Mouse (Mus musculus): ENCODE results near the gene Sox8. TPM values are rescaled to one million over a fixed set of nuclear protein-coding genes. Genes with fewer than 3 reads are reported as not detected.

Sox8 gene
- total and polyA plus RNA-seq, 3 experiments: not detected

GRCm38 (mm10) chr17:25577263-25577662 lies 6.8 kb upstream of the Sox8 start:
- in situ Hi-C loops (cut with MboI; ENCODE audit: low pct_ligation_motif_present, low pct_unique_long_range_greater_than_20kb, low sequenced_read_pairs) (no loop called here), dilution Hi-C loops (cut with MboI; ENCODE audit: extremely low pct_ligation_motif_present, extremely low pct_unique_long_range_greater_than_20kb, low sequenced_read_pairs) (no loop called here)
- H3K27me3 ChIP-seq (replicated peaks): peaks cover 52% of the 10 kb centered on the region
- no peak overlapping the region for H3K9ac ChIP-seq (ENCODE audit: insufficient read depth, low read depth)
- peaks cover 9 to 49% of the 10 kb centered on the region in 2 experiments; a peak in 3 of 4 replicates for H3K4me1 ChIP-seq (ENCODE audit: control insufficient read depth in 1 of 2, insufficient read depth in 2 of 2)
- H3K79me2 ChIP-seq (replicated peaks; ENCODE audit: control insufficient read depth, extremely low read depth, insufficient read depth, poor library complexity, severe bottlenecking): no peaks in the 10 kb centered on the region
- no peak overlapping the region for H3K27ac ChIP-seq (ENCODE audit: insufficient read depth, low read depth)
- no peak for DNase-seq (ENCODE audit: extremely low read depth)
- H3K4me3 ChIP-seq (replicated peaks in 1 of 3; ENCODE audit: low read depth in 2 of 3, low read length in 2 of 3, poor library complexity in 1 of 3): no peak overlapping the region
- no peak overlapping the region for H3K4me2 ChIP-seq (ENCODE audit: insufficient read depth, low read depth, poor library complexity, severe bottlenecking)
- H3K36me3 ChIP-seq (replicated peaks in 1 of 2; ENCODE audit: control insufficient read depth in 1 of 2, insufficient read depth in 1 of 2, low read length in 1 of 2): peaks cover 0 to 12% of the 10 kb centered on the region in 2 experiments
- no peaks in the 10 kb centered on the region for H3K9me3 ChIP-seq (replicated peaks; ENCODE audit: low read length)
- TF ChIP-seq SIN3A (IDR thresholded peaks at IDR 0.05; ENCODE audit: low read length) (no peak), KAT2A (IDR thresholded peaks at IDR 0.05; ENCODE audit: insufficient replicate concordance, low read length) (no peak), ZNF384 (IDR thresholded peaks at IDR 0.05; ENCODE audit: low read depth, low read length) (no peak), NRF1 (IDR thresholded peaks at IDR 0.05; ENCODE audit: low read depth, low read length) (no peak), CTCF (conservative IDR thresholded peaks at IDR 0.05 in 1 of 2, IDR thresholded peaks at IDR 0.05 in 1 of 2; ENCODE audit: low read depth in 2 of 2, low read length in 2 of 2) (no peak), JUN (IDR thresholded peaks at IDR 0.05; ENCODE audit: insufficient read depth, low read depth, low read length) (no peak), ELF1 (IDR thresholded peaks at IDR 0.05; ENCODE audit: low read depth, low read length) (no peak), MAFK (IDR thresholded peaks at IDR 0.05; ENCODE audit: insufficient replicate concordance, low read length) (no peak)

DNA sequence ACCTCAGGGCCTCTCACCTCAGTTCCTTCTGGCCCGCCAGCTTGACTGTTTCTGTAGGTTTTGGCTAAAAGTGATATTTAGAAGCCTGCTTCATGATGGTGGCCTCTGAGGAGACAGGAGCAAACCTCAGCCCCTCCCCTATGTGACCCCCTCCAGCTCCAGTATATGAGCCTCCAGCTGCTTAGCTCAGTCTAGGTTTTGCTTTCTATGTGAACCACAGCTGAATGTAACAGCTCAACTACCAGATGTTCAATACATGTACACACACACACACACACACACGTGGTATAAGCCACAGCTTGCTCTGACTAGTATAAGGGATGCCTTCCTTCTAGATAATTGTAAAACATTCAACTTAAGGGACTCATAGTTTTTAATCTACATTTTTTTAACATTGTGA lies 5.5 kb upstream of the Sox8 start:
- Histone ChIP-seq H3K9me3 (replicated peaks; ENCODE audit: low read length) (no peaks in the 10 kb centered on the region), H3K27me3 (replicated peaks) (peaks cover 63% of the 10 kb centered on the region), H3K36me3 (replicated peaks in 1 of 2; ENCODE audit: control insufficient read depth in 1 of 2, insufficient read depth in 1 of 2, low read length in 1 of 2) (peaks cover 0 to 6% of the 10 kb centered on the region in 2 experiments), H3K4me2 (ENCODE audit: insufficient read depth, low read depth, poor library complexity, severe bottlenecking) (no peak overlapping the region), H3K4me3 (replicated peaks in 1 of 3; ENCODE audit: low read depth in 2 of 3, low read length in 2 of 3, poor library complexity in 1 of 3) (no peak overlapping the region), H3K79me2 (replicated peaks; ENCODE audit: control insufficient read depth, extremely low read depth, insufficient read depth, poor library complexity, severe bottlenecking) (no peaks in the 10 kb centered on the region), H3K27ac (ENCODE audit: insufficient read depth, low read depth) (no peak overlapping the region), H3K4me1 (ENCODE audit: control insufficient read depth in 1 of 2, insufficient read depth in 2 of 2) (peaks cover 9 to 49% of the 10 kb centered on the region in 2 experiments; a peak in 3 of 4 replicates), H3K9ac (ENCODE audit: insufficient read depth, low read depth) (no peak overlapping the region)
- in situ Hi-C loops (cut with MboI; ENCODE audit: low pct_ligation_motif_present, low pct_unique_long_range_greater_than_20kb, low sequenced_read_pairs): no loop called here
- peak; percentile 15; the same call in 1 of the 2 replicates for TF ChIP-seq TCF12 (IDR thresholded peaks at IDR 0.05; ENCODE audit: low read depth, low read length)
- no peak for TF ChIP-seq EP300 (IDR thresholded peaks at IDR 0.05; ENCODE audit: low read length)
- dilution Hi-C loops (cut with MboI; ENCODE audit: extremely low pct_ligation_motif_present, extremely low pct_unique_long_range_greater_than_20kb, low sequenced_read_pairs): no loop called here
- no peak for DNase-seq (ENCODE audit: extremely low read depth)

- Histone ChIP-seq H3K9me3 (replicated peaks; ENCODE audit: low read length) (peaks cover 2% of the 10 kb centered on the region), H3K36me3 (replicated peaks in 1 of 2; ENCODE audit: control insufficient read depth in 1 of 2, insufficient read depth in 1 of 2, low read length in 1 of 2) (peaks cover 0 to 2% of the 10 kb centered on the region in 2 experiments), H3K4me2 (ENCODE audit: insufficient read depth, low read depth, poor library complexity, severe bottlenecking) (no peak overlapping the region), H3K4me3 (replicated peaks in 1 of 3; ENCODE audit: low read depth in 2 of 3, low read length in 2 of 3, poor library complexity in 1 of 3) (no peak overlapping the region), H3K4me1 (ENCODE audit: control insufficient read depth in 1 of 2, insufficient read depth in 2 of 2) (peaks cover 9 to 48% of the 10 kb centered on the region in 2 experiments; a peak in 3 of 4 replicates), H3K27me3 (replicated peaks) (peaks cover 69% of the 10 kb centered on the region), H3K79me2 (replicated peaks; ENCODE audit: control insufficient read depth, extremely low read depth, insufficient read depth, poor library complexity, severe bottlenecking) (no peaks in the 10 kb centered on the region), H3K9ac (ENCODE audit: insufficient read depth, low read depth) (no peak overlapping the region), H3K27ac (ENCODE audit: insufficient read depth, low read depth) (no peak overlapping the region)
- TF ChIP-seq NRF1 (IDR thresholded peaks at IDR 0.05; ENCODE audit: low read depth, low read length) (no peak), RAD21 (IDR thresholded peaks at IDR 0.05; ENCODE audit: low read depth, low read length) (no peak), CHD2 (IDR thresholded peaks at IDR 0.05; ENCODE audit: low read length) (no peak), MAFK (IDR thresholded peaks at IDR 0.05; ENCODE audit: insufficient replicate concordance, low read length) (no peak), ZMIZ1 (IDR thresholded peaks at IDR 0.05; ENCODE audit: low read depth, low read length) (no peak), ETS1 (conservative IDR thresholded peaks at IDR 0.05; ENCODE audit: low read depth, low read length) (no peak), HCFC1 (IDR thresholded peaks at IDR 0.05; ENCODE audit: low read depth, low read length) (no peak), TCF12 (IDR thresholded peaks at IDR 0.05; ENCODE audit: low read depth, low read length) (no peak), MEF2A (IDR thresholded peaks at IDR 0.05; ENCODE audit: borderline replicate concordance, low read depth, low read length) (no peak), MAZ (IDR thresholded peaks at IDR 0.05; ENCODE audit: low read depth, low read length) (no peak), NELFE (IDR thresholded peaks at IDR 0.05; ENCODE audit: low read depth, low read length) (no peak), UBTF (IDR thresholded peaks at IDR 0.05; ENCODE audit: low read depth, low read length) (no peak), ZKSCAN1 (IDR thresholded peaks at IDR 0.05; ENCODE audit: borderline replicate concordance, low read depth, low read length) (no peak)
- no peak for DNase-seq (ENCODE audit: extremely low read depth)
- dilution Hi-C loops (cut with MboI; ENCODE audit: extremely low pct_ligation_motif_present, extremely low pct_unique_long_range_greater_than_20kb, low sequenced_read_pairs) (no loop called here), in situ Hi-C loops (cut with MboI; ENCODE audit: low pct_ligation_motif_present, low pct_unique_long_range_greater_than_20kb, low sequenced_read_pairs) (no loop called here)
Observed at GRCm38 (mm10) chr17:25575208-25575971, 4.9 kb upstream of the Sox8 start.
